Mouse (Mus musculus) MEL (cell line): ENCODE measurements around the gene Pde6d. TPM values are rescaled to one million over a fixed set of nuclear protein-coding genes. Genes with fewer than 3 reads are reported as not detected.

Experiments
- DNase-seq: peaks from one replicate; pipeline ENCODE4 v3.0.0; 2011; ENCODE audit warnings: low read depth, low spot score
- H3K27ac ChIP-seq: 2 replicates; pipeline ENCODE4 v1.5.1; 2012; ENCODE audit warnings: low read depth, mild to moderate bottlenecking, control low read depth, low read length, moderate library complexity; ENCODE audit not compliant: control insufficient read depth
- H3K27me3 ChIP-seq, 2 experiments: fragments of 150-350 bp in 1 of 2; sonication (generic) in 1 of 2; 2 replicates each; pipeline ENCODE4 v1.6.1; 2012; ENCODE audit warnings: low read length in 2 of 2, mild to moderate bottlenecking in 2 of 2, improper control_type of control experiment in 1 of 2, moderate library complexity in 1 of 2; ENCODE audit not compliant: insufficient read depth in 2 of 2, control insufficient read depth in 1 of 2
- H3K36me3 ChIP-seq, 2 experiments: 2 replicates each; pipeline ENCODE4 v1.6.1; 2012 to 2014; ENCODE audit warnings: low read length in 2 of 2, improper control_type of control experiment in 1 of 2, inconsistent platforms in 1 of 2, mild to moderate bottlenecking in 1 of 2; ENCODE audit not compliant: insufficient read depth in 2 of 2, control insufficient read depth in 1 of 2
- H3K4me1 ChIP-seq, 2 experiments: fragments of 150-350 bp in 1 of 2; sonication (generic) in 1 of 2; 2 replicates each; pipeline ENCODE4 v1.6.1; 2012; ENCODE audit warnings: low read length in 2 of 2, improper control_type of control experiment in 1 of 2, mild to moderate bottlenecking in 1 of 2; ENCODE audit not compliant: insufficient read depth in 2 of 2, control insufficient read depth in 1 of 2
- H3K4me3 ChIP-seq, 2 experiments: fragments of 150-350 bp in 1 of 2; sonication (generic) in 1 of 2; 2 replicates each; pipeline ENCODE4 v1.5.1; 2012; ENCODE audit warnings: low read depth in 2 of 2, low read length in 2 of 2, mild to moderate bottlenecking in 2 of 2, moderate library complexity in 2 of 2, control low read depth in 1 of 2, improper control_type of control experiment in 1 of 2; ENCODE audit not compliant: control insufficient read depth in 1 of 2, insufficient read depth in 1 of 2
- H3K79me2 ChIP-seq: 2 replicates; pipeline ENCODE4 v1.6.1; 2012; ENCODE audit warnings: mild to moderate bottlenecking, low read length, moderate library complexity; ENCODE audit not compliant: control insufficient read depth, poor library complexity, insufficient read depth
- H3K9ac ChIP-seq: 2 replicates; pipeline ENCODE4 v1.6.1; 2012; ENCODE audit warnings: low read depth, mild to moderate bottlenecking, control low read depth, low read length, moderate library complexity; ENCODE audit not compliant: control insufficient read depth, poor library complexity, severe bottlenecking
- H3K9me3 ChIP-seq: fragments of 150-350 bp; sonication (generic); replicated peaks from 2 replicates; pipeline ENCODE4 v1.6.1; 2012; ENCODE audit warnings: mild to moderate bottlenecking, low read length, improper control_type of control experiment, moderate library complexity; ENCODE audit not compliant: insufficient read depth
- BHLHE40 ChIP-seq: IDR thresholded peaks from 2 replicates; pipeline ENCODE4 v1.6.1; 2012; ENCODE audit warnings: low read depth, mild to moderate bottlenecking, inconsistent platforms, low read length, improper control_type of control experiment, borderline replicate concordance
- ELF1 ChIP-seq: IDR thresholded peaks from 2 replicates; pipeline ENCODE4 v1.6.1; 2014; ENCODE audit warnings: low read depth, mild to moderate bottlenecking, inconsistent platforms, low read length, improper control_type of control experiment, moderate library complexity
- EP300 ChIP-seq, 2 experiments: IDR thresholded peaks; 2 replicates each; pipeline ENCODE4 v1.6.1; 2011; ENCODE audit warnings: improper control_type of control experiment in 2 of 2, low read length in 2 of 2, low read depth in 1 of 2, mild to moderate bottlenecking in 1 of 2
- ETS1 ChIP-seq: IDR thresholded peaks from 2 replicates; pipeline ENCODE4 v1.6.1; 2012; ENCODE audit warnings: low read depth, mild to moderate bottlenecking, inconsistent platforms, low read length, improper control_type of control experiment, moderate library complexity
- GABPA ChIP-seq: IDR thresholded peaks from 2 replicates; pipeline ENCODE4 v1.6.1; 2012; ENCODE audit warnings: low read depth, mild to moderate bottlenecking, inconsistent platforms, low read length, improper control_type of control experiment, moderate library complexity
- MXI1 ChIP-seq: IDR thresholded peaks from 2 replicates; pipeline ENCODE4 v1.6.1; 2011; ENCODE audit warnings: mild to moderate bottlenecking, low read depth, low read length, improper control_type of control experiment
- MYC ChIP-seq: IDR thresholded peaks from 2 replicates; pipeline ENCODE4 v1.6.1; 2011; ENCODE audit warnings: low read depth, mild to moderate bottlenecking, low read length, improper control_type of control experiment, moderate library complexity
- POLR2A ChIP-seq, 2 experiments: IDR thresholded peaks; 2 replicates each; pipeline ENCODE4 v1.6.1; 2011 to 2012; ENCODE audit warnings: low read length in 2 of 2, mild to moderate bottlenecking in 2 of 2, control low read depth in 1 of 2, improper control_type of control experiment in 1 of 2, low read depth in 1 of 2, moderate library complexity in 1 of 2; ENCODE audit not compliant: control insufficient read depth in 1 of 2, insufficient read depth in 1 of 2, poor library complexity in 1 of 2
- POLR2AphosphoS2 ChIP-seq: IDR thresholded peaks from 2 replicates; pipeline ENCODE4 v1.6.1; 2011; ENCODE audit warnings: low read length, improper control_type of control experiment
- POLR2AphosphoS5 ChIP-seq: IDR thresholded peaks from 2 replicates; pipeline ENCODE4 v1.6.1; 2012; ENCODE audit warnings: low read depth, borderline replicate concordance, mild to moderate bottlenecking, inconsistent platforms, low read length, moderate library complexity, mixed read lengths
- RAD21 ChIP-seq: IDR thresholded peaks from 2 replicates; pipeline ENCODE4 v1.6.1; 2011; ENCODE audit warnings: mild to moderate bottlenecking, low read depth, low read length, improper control_type of control experiment
- RCOR1 ChIP-seq: IDR thresholded peaks from 2 replicates; pipeline ENCODE4 v1.6.1; 2012; ENCODE audit warnings: low read depth, mild to moderate bottlenecking, inconsistent platforms, low read length, improper control_type of control experiment
- SMC3 ChIP-seq: IDR thresholded peaks from 2 replicates; pipeline ENCODE4 v1.6.1; 2011; ENCODE audit warnings: low read depth, low read length, improper control_type of control experiment
- TAL1 ChIP-seq: IDR thresholded peaks from 2 replicates; pipeline ENCODE4 v1.6.1; 2012; ENCODE audit warnings: mild to moderate bottlenecking, inconsistent platforms, low read length, moderate library complexity, mixed read lengths
- UBTF ChIP-seq: IDR thresholded peaks from 2 replicates; pipeline ENCODE4 v1.6.1; 2012; ENCODE audit warnings: low read depth, mild to moderate bottlenecking, inconsistent platforms, low read length, improper control_type of control experiment, moderate library complexity, borderline replicate concordance; ENCODE audit not compliant: insufficient read depth
- USF2 ChIP-seq, 2 experiments: IDR thresholded peaks; 2 replicates each; pipeline ENCODE4 v1.6.1; 2011 to 2012; ENCODE audit warnings: improper control_type of control experiment in 2 of 2, low read length in 2 of 2, borderline replicate concordance in 1 of 2, inconsistent platforms in 1 of 2, low read depth in 1 of 2, mild to moderate bottlenecking in 1 of 2; ENCODE audit not compliant: insufficient read depth in 1 of 2
- ZKSCAN1 ChIP-seq: IDR thresholded peaks from 2 replicates; pipeline ENCODE4 v1.6.1; 2012; ENCODE audit warnings: low read depth, mild to moderate bottlenecking, inconsistent platforms, low read length, improper control_type of control experiment, moderate library complexity
- ZMIZ1 ChIP-seq: IDR thresholded peaks from 2 replicates; pipeline ENCODE4 v1.6.1; 2012; ENCODE audit warnings: low read depth, mild to moderate bottlenecking, inconsistent platforms, low read length, improper control_type of control experiment, moderate library complexity
- polyA plus RNA-seq, 2 experiments: library from polyadenylated mRNA; stranded (reverse) in 1 of 2; unstranded in 1 of 2; fragments of >175 nt in 1 of 2; fragments of >200 nt in 1 of 2; gene quantifications; 2 replicates each; pipeline versions ENCODE4 v1.2.1 to v1.2.4; 2012; ENCODE audit warnings: low replicate concordance in 2 of 2, low read depth in 1 of 2; ENCODE audit not compliant: insufficient read length in 2 of 2, insufficient read depth in 1 of 2, missing spikeins in 1 of 2
- total RNA-seq: library from RNA; depleted of rRNA; stranded (reverse); fragments of 300-350 nt; gene quantifications from 2 replicates; pipeline ENCODE4 v1.2.3, GENCODE M21; 2012

Pde6d gene
- total and polyA plus RNA-seq, 3 experiments, result 13.4 to 79.9 TPM; not detected in 1

- no peak for TF ChIP-seq UBTF
- no peak for TF ChIP-seq ELF1
Observed at GRCm38 (mm10) chr1:86498611-86499010, 83.8 kb downstream of the Pde6d start (continued).

- H3K9me3 ChIP-seq, result no peaks in the 10 kb centered on the region
- no peaks in the 10 kb centered on the region for H3K27me3 ChIP-seq
- peaks cover 2 to 18% of the 10 kb centered on the region in 2 experiments; a peak in 3 of 4 replicates for H3K4me1 ChIP-seq
- H3K36me3 ChIP-seq, result peaks cover 0 to 3% of the 10 kb centered on the region in 2 experiments; a peak in 2 of 4 replicates
- H3K79me2 ChIP-seq, result peaks cover 4% of the 10 kb centered on the region; the same call in 1 of the 2 replicates
- H3K9ac ChIP-seq, result no peak overlapping the region
- TF ChIP-seq ZMIZ1 (no peak), BHLHE40 (no peak), POLR2AphosphoS5 (no peak), ZKSCAN1 (no peak), RAD21 (no peak), ETS1 (no peak), MXI1 (no peak), SMC3 (no peak), MYC (no peak), TAL1 (no peak), RCOR1 (no peak), POLR2A (IDR thresholded peaks at IDR 0.05; ENCODE audit: control insufficient read depth in 1 of 2, insufficient read depth in 1 of 2, low read depth in 1 of 2, low read length in 2 of 2, poor library complexity in 1 of 2) (no peak), ELF1 (no peak), POLR2AphosphoS2 (no peak)
- H3K27ac ChIP-seq, result no peak overlapping the region
- no peak for DNase-seq
- no peak overlapping the region for H3K4me3 ChIP-seq
Observed at GRCm38 (mm10) chr1:86497986-86498385, 84.4 kb downstream of the Pde6d start.

- Histone ChIP-seq H3K4me3 (no peak overlapping the region), H3K9ac (no peak overlapping the region), H3K9me3 (no peaks in the 10 kb centered on the region), H3K36me3 (peaks cover 0 to 4% of the 10 kb centered on the region in 2 experiments; a peak in 2 of 4 replicates), H3K27me3 (no peaks in the 10 kb centered on the region), H3K27ac (no peak overlapping the region), H3K4me1 (peaks cover 2 to 20% of the 10 kb centered on the region in 2 experiments), H3K79me2 (peaks cover 2% of the 10 kb centered on the region; the same call in 1 of the 2 replicates)
- TF ChIP-seq POLR2AphosphoS2 (no peak), POLR2A (IDR thresholded peaks at IDR 0.05; ENCODE audit: control insufficient read depth in 1 of 2, insufficient read depth in 1 of 2, low read depth in 1 of 2, low read length in 2 of 2, poor library complexity in 1 of 2) (no peak), BHLHE40 (no peak), USF2 (IDR thresholded peaks at IDR 0.05; ENCODE audit: borderline replicate concordance in 1 of 2, insufficient read depth in 1 of 2, low read depth in 1 of 2, low read length in 2 of 2) (no peak), MXI1 (no peak), EP300 (IDR thresholded peaks at IDR 0.05; ENCODE audit: low read depth in 1 of 2, low read length in 2 of 2) (no peak), ELF1 (no peak), ZKSCAN1 (no peak), GABPA (no peak)
- no peak for DNase-seq
Observed at GRCm38 (mm10) chr1:86497361-86497760, 85.1 kb downstream of the Pde6d start.
